Mouse (Mus musculus): ENCODE results near the gene Ptchd1. TPM values are rescaled to one million over a fixed set of nuclear protein-coding genes. Genes with fewer than 3 reads are reported as not detected.

Ptchd1 gene
- total RNA-seq, 1 experiment from 2014 or later, result 0.47 TPM

Other genes with a start within 250 kb of the Ptchd1 start
- not detected in 2 replicates for gene Gm15155, start 927 bp upstream of the Ptchd1 start, total RNA-seq (2017)